Mouse (Mus musculus): ENCODE results near the gene Hmgcl. TPM values are rescaled to one million over a fixed set of nuclear protein-coding genes. Genes with fewer than 3 reads are reported as not detected.
A peak's percentile ranks its signal among the peaks of the same experiment; 100 is the strongest.

The Hmgcl gene
- polyA plus RNA-seq, 1 experiment from 2014 or later, result 60.3 TPM

- DNase-seq (ENCODE audit: low spot score), result no peak
- Histone ChIP-seq H3K4me1 (replicated peaks) (peaks cover 12% of the 10 kb centered on the region), H3K36me3 (peaks cover 8% of the 10 kb centered on the region), H3K27me3 (ENCODE audit: insufficient read depth, poor library complexity, severe bottlenecking) (no peaks in the 10 kb centered on the region), H3K4me3 (no peak overlapping the region), H3K27ac (no peak overlapping the region), H3K9me3 (no peaks in the 10 kb centered on the region)
- 93% methylated on average over 3 of the region's 3 CpGs for WGBS
Measured at GRCm38 (mm10) chr4:135919280-135919639, 27.0 kb upstream of the Hmgcl start.

GRCm38 (mm10) chr4:135920304-135921241 lies 25.7 kb upstream of the Hmgcl start, which contains the start of gene Fuca1:
Gene Fuca1, plus strand, starts transcription at chr4:135920735.
- H3K27me3 ChIP-seq (ENCODE audit: insufficient read depth, poor library complexity, severe bottlenecking), result no peaks in the 10 kb centered on the region
- H3K4me1 ChIP-seq (replicated peaks), result peaks cover 12% of the 10 kb centered on the region
- H3K36me3 ChIP-seq, result peaks cover 14% of the 10 kb centered on the region
- DNase-seq (ENCODE audit: low spot score), result peak; percentile 97
- H3K9me3 ChIP-seq, result no peaks in the 10 kb centered on the region
- peak within 1 kb of the TSS; percentile 87 for H3K27ac ChIP-seq
- WGBS, result 3% methylated on average over 60 of the region's 60 CpGs
- H3K4me3 ChIP-seq, result peak within 1 kb of the TSS; percentile 71

GRCm38 (mm10) chr4:135921257-135922120 lies 24.8 kb upstream of the Hmgcl start:
- Histone ChIP-seq H3K27ac (peak overlapping the region; percentile 87; the same call in 1 of the 2 replicates), H3K27me3 (ENCODE audit: insufficient read depth, poor library complexity, severe bottlenecking) (no peaks in the 10 kb centered on the region), H3K36me3 (peaks cover 24% of the 10 kb centered on the region), H3K4me1 (replicated peaks) (peaks cover 12% of the 10 kb centered on the region), H3K9me3 (no peaks in the 10 kb centered on the region), H3K4me3 (peak overlapping the region; percentile 71)
- DNase-seq (ENCODE audit: low spot score), result peak; percentile 25
- 11% methylated on average over 26 of the region's 26 CpGs for WGBS

- H3K4me1 ChIP-seq (replicated peaks), result peaks cover 12% of the 10 kb centered on the region
- DNase-seq (ENCODE audit: low spot score), result no peak
- no peaks in the 10 kb centered on the region for H3K27me3 ChIP-seq (ENCODE audit: insufficient read depth, poor library complexity, severe bottlenecking)
- H3K4me3 ChIP-seq, result peak overlapping the region; percentile 71
- no peak overlapping the region for H3K27ac ChIP-seq
- no peaks in the 10 kb centered on the region for H3K9me3 ChIP-seq
- whole genome bisulfite sequencing, result 87% methylated on average over 1 of the region's 1 CpGs
- H3K36me3 ChIP-seq, result peaks cover 29% of the 10 kb centered on the region
Measured at GRCm38 (mm10) chr4:135922190-135922589, 24.1 kb upstream of the Hmgcl start.

GRCm38 (mm10) chr4:135924418-135924817 lies 21.8 kb upstream of the Hmgcl start:
- H3K27ac ChIP-seq, result no peak overlapping the region
- H3K27me3 ChIP-seq (ENCODE audit: insufficient read depth, poor library complexity, severe bottlenecking), result no peaks in the 10 kb centered on the region
- no peak overlapping the region for H3K4me3 ChIP-seq
- no peak for DNase-seq (ENCODE audit: low spot score)
- H3K4me1 ChIP-seq (replicated peaks), result peaks cover 12% of the 10 kb centered on the region
- H3K9me3 ChIP-seq, result no peaks in the 10 kb centered on the region
- H3K36me3 ChIP-seq, result peaks cover 42% of the 10 kb centered on the region
- 95% methylated on average over 2 of the region's 2 CpGs for WGBS

GRCm38 (mm10) chr4:135925341-135925740 lies 20.9 kb upstream of the Hmgcl start:
- Histone ChIP-seq H3K9me3 (no peaks in the 10 kb centered on the region), H3K36me3 (peaks cover 42% of the 10 kb centered on the region), H3K4me3 (no peak overlapping the region), H3K27me3 (ENCODE audit: insufficient read depth, poor library complexity, severe bottlenecking) (no peaks in the 10 kb centered on the region), H3K27ac (no peak overlapping the region), H3K4me1 (replicated peaks) (peaks cover 12% of the 10 kb centered on the region)
- WGBS, result 93% methylated on average over 5 of the region's 5 CpGs
- DNase-seq (ENCODE audit: low spot score), result no peak

- no peaks in the 10 kb centered on the region for H3K27me3 ChIP-seq (ENCODE audit: insufficient read depth, poor library complexity, severe bottlenecking)
- H3K4me3 ChIP-seq, result no peak overlapping the region
- peaks cover 10% of the 10 kb centered on the region for H3K4me1 ChIP-seq (replicated peaks)
- H3K9me3 ChIP-seq, result no peaks in the 10 kb centered on the region
- no peak overlapping the region for H3K27ac ChIP-seq
- 88% methylated on average over 10 of the region's 10 CpGs for WGBS
- H3K36me3 ChIP-seq, result peaks cover 51% of the 10 kb centered on the region
- no peak for DNase-seq (ENCODE audit: low spot score)
Measured at GRCm38 (mm10) chr4:135926195-135926808, 19.9 kb upstream of the Hmgcl start.

GRCm38 (mm10) chr4:135926861-135927260 lies 19.4 kb upstream of the Hmgcl start:
- DNase-seq (ENCODE audit: low spot score), result no peak
- whole genome bisulfite sequencing, result 93% methylated on average over 3 of the region's 3 CpGs
- H3K27ac ChIP-seq, result no peak overlapping the region
- H3K4me3 ChIP-seq, result no peak overlapping the region
- H3K27me3 ChIP-seq (ENCODE audit: insufficient read depth, poor library complexity, severe bottlenecking), result no peaks in the 10 kb centered on the region
- H3K9me3 ChIP-seq, result no peaks in the 10 kb centered on the region
- H3K36me3 ChIP-seq, result peaks cover 55% of the 10 kb centered on the region
- peaks cover 4% of the 10 kb centered on the region for H3K4me1 ChIP-seq (replicated peaks)

GRCm38 (mm10) chr4:135928376-135928775 lies 17.9 kb upstream of the Hmgcl start:
- DNase-seq (ENCODE audit: low spot score), result no peak
- Histone ChIP-seq H3K4me3 (no peak overlapping the region), H3K9me3 (no peaks in the 10 kb centered on the region), H3K27me3 (ENCODE audit: insufficient read depth, poor library complexity, severe bottlenecking) (no peaks in the 10 kb centered on the region), H3K27ac (no peak overlapping the region), H3K36me3 (peaks cover 61% of the 10 kb centered on the region), H3K4me1 (replicated peaks) (no peaks in the 10 kb centered on the region)
- 85% methylated on average over 9 of the region's 9 CpGs for whole genome bisulfite sequencing

- no peaks in the 10 kb centered on the region for H3K9me3 ChIP-seq
- no peaks in the 10 kb centered on the region for H3K4me1 ChIP-seq (replicated peaks)
- DNase-seq (ENCODE audit: low spot score), result no peak
- WGBS, result 91% methylated on average over 5 of the region's 5 CpGs
- H3K27ac ChIP-seq, result no peak overlapping the region
- peaks cover 70% of the 10 kb centered on the region for H3K36me3 ChIP-seq
- H3K27me3 ChIP-seq (ENCODE audit: insufficient read depth, poor library complexity, severe bottlenecking), result no peaks in the 10 kb centered on the region
- no peak overlapping the region for H3K4me3 ChIP-seq
Measured at GRCm38 (mm10) chr4:135929405-135929804, 16.8 kb upstream of the Hmgcl start.

GRCm38 (mm10) chr4:135929828-135930227 lies 16.4 kb upstream of the Hmgcl start:
- 92% methylated on average over 9 of the region's 9 CpGs for WGBS
- peaks cover 71% of the 10 kb centered on the region for H3K36me3 ChIP-seq
- peaks cover under 1% of the 10 kb centered on the region; the same call in 1 of the 2 replicates for H3K4me1 ChIP-seq (replicated peaks)

GRCm38 (mm10) chr4:135930239-135930638 lies 16.0 kb upstream of the Hmgcl start:
- H3K27ac ChIP-seq, result no peak overlapping the region
- peaks cover 5% of the 10 kb centered on the region for H3K4me1 ChIP-seq (replicated peaks)
- peaks cover 67% of the 10 kb centered on the region for H3K36me3 ChIP-seq
- WGBS, result 96% methylated on average over 8 of the region's 8 CpGs
- H3K4me3 ChIP-seq, result no peak overlapping the region
- no peaks in the 10 kb centered on the region for H3K9me3 ChIP-seq
- no peaks in the 10 kb centered on the region for H3K27me3 ChIP-seq (ENCODE audit: insufficient read depth, poor library complexity, severe bottlenecking)
- no peak for DNase-seq (ENCODE audit: low spot score)

More at GRCm38 (mm10) chr4:135929828-135930227, 16.4 kb upstream of the Hmgcl start:
- Histone ChIP-seq H3K4me3 (no peak overlapping the region), H3K27me3 (ENCODE audit: insufficient read depth, poor library complexity, severe bottlenecking) (no peaks in the 10 kb centered on the region), H3K9me3 (no peaks in the 10 kb centered on the region), H3K27ac (no peak overlapping the region)
- no peak for DNase-seq (ENCODE audit: low spot score)
